Comparison of ENCODE assay signal across 25 mouse cellular contexts in the genomic region with DNA sequence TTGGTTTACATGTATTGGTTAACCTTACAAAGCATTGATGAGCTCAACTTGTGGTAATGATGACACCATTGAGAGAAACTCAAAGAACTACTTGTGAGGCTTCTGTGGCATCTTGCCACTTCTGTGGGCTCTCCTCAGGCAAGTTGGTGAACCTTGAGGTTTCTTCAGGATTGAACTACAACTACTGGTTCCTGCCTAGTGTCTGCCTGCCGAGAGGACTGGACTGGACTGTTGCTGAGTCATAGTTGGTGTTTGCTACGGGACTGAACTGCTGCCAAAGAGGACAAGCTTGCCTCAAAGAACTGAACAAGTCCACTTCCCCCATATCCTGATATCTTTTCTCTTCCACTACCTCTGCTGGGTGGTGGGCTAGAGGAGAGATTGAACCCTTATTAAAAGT. TPM values are rescaled to one million over a fixed set of nuclear protein-coding genes. Genes with fewer than 3 reads are reported as not detected.
A peak's percentile ranks its signal among the peaks of the same experiment; 100 is the strongest.
DNase-seq lines count a peak whose midpoint lies in the region; ATAC-seq and TF ChIP-seq lines count a peak whose summit lies in the region.
"Had no signal": no experiment of that assay in that cellular context is flagged by ENCODE, and none has a peak within 500 bp of the region (broad histone marks: within the 10 kb centered on the region; RNA-seq: fewer than 3 reads in every experiment).

No protein-coding gene starts in this region.

- no peak overlapping the region for H3K27ac ChIP-seq in kidney, adult 2 months (ENCODE audit: insufficient read depth, low read depth, low read length)
- H3K27ac ChIP-seq: hindbrain, postnatal 0 days; left cerebral cortex, adult 2 months; liver, embryonic 14.5 days; lung, embryonic 15.5 days; neural tube, embryonic 15.5 days had no signal

- peak; percentile 64 for ATAC-seq in megakaryocyte progenitor cell, adult 5-6 weeks (replicated peaks; ENCODE audit: poor library complexity)
- ATAC-seq: forebrain, embryonic 14.5 days; hindbrain, postnatal 0 days; intestine, embryonic 16.5 days; midbrain, embryonic 16.5 days had no signal

- no peak overlapping the region for H3K4me3 ChIP-seq in kidney, adult 2 months (ENCODE audit: insufficient read depth, low read depth, low read length)
- H3K4me3 ChIP-seq: left cerebral cortex, adult 2 months; lung, embryonic 15.5 days; myocyte; neural tube, embryonic 15.5 days had no signal

- H3K27me3 ChIP-seq in kidney, adult 2 months (replicated peaks; ENCODE audit: control insufficient read depth, insufficient read depth, low read length), result no peaks in the 10 kb centered on the region
- H3K27me3 ChIP-seq: lung, embryonic 15.5 days; neural tube, embryonic 15.5 days had no signal

- no peaks in the 10 kb centered on the region for H3K4me1 ChIP-seq in kidney, adult 2 months (ENCODE audit: control insufficient read depth, insufficient read depth, low read length)
- H3K4me1 ChIP-seq: lung, embryonic 15.5 days; neural tube, embryonic 15.5 days had no signal

- H3K36me3 ChIP-seq in kidney, adult 2 months (ENCODE audit: control insufficient read depth, insufficient read depth, low read length), result no peaks in the 10 kb centered on the region
- H3K36me3 ChIP-seq: lung, embryonic 15.5 days; neural tube, embryonic 15.5 days had no signal

- DNase-seq in kidney, adult 2 months, result peak; percentile 49
- no peak for DNase-seq in kidney, postnatal 10 days
- DNase-seq in 416B (ENCODE audit: low read depth), result peak; percentile 91
- peak; percentile 43 for DNase-seq in T-cell, adult 2 months (ENCODE audit: low spot score)
- DNase-seq in ovary, postnatal 36 days (ENCODE audit: low spot score), result no peak
- DNase-seq in spleen, postnatal 14 days (ENCODE audit: low spot score in 2 of 2), result no peak
- DNase-seq in urinary bladder, postnatal 36 days (ENCODE audit: low spot score in 2 of 2), result no peak
- DNase-seq: adrenal gland, adult 8-10 months; cerebellum, adult 11-12 months; cerebellum, postnatal 14 days; embryo, embryonic 11 days; heart, postnatal 10 days; lung, postnatal 36 days had no signal

- WGBS in kidney, adult 2 months, result 41% methylated on average over 2 of the region's 2 CpGs

- TF ChIP-seq CTCF in kidney, adult 2 months (conservative IDR thresholded peaks at IDR 0.05; ENCODE audit: insufficient read depth, insufficient read length, low read depth, low read length), result no peak

- no peak for TF ChIP-seq POLR2A in kidney, adult 2 months (IDR thresholded peaks at IDR 0.05; ENCODE audit: low read depth, low read length)

RNA-seq across cellular contexts. Expression of a gene that starts 39.2 kb away (rescaled TPM):
- polyA plus RNA-seq in kidney, adult 2 months (2012; rRNA removed), result 0.77 and 0.92 TPM in 2 replicates
- not detected in 2 replicates for total RNA-seq in megakaryocyte progenitor cell, adult 5-6 weeks (2015)
- not detected in 2 replicates for total RNA-seq in megakaryocyte progenitor cell, adult 5-6 weeks (2017)
- total RNA-seq: hindbrain, postnatal 0 days had no signal
- polyA plus RNA-seq: forebrain, embryonic 14.5 days; heart, embryonic 11.5 days; liver, embryonic 14.5 days; midbrain, embryonic 16.5 days; neural tube, embryonic 15.5 days; small intestine, adult 2 months had no signal

Comparison
In these comparisons a context has a peak if more than half of its experiments do, and no peak if none do; other contexts are left out.
1. DNase-seq: peak in kidney, adult 2 months (single experiment), 416B (single experiment) and T-cell, adult 2 months (single experiment); none in kidney, postnatal 10 days (single experiment), ovary, postnatal 36 days (single experiment), spleen, postnatal 14 days (0 of 2) and urinary bladder, postnatal 36 days (0 of 2).